Mouse (Mus musculus): ENCODE results near the gene Tssc4.

GRCm38 (mm10) chr7:143114773-143115172, 45.7 kb downstream of the Tssc4 start:
- no peak for TF ChIP-seq CTCF (IDR thresholded peaks at IDR 0.05; ENCODE audit: borderline replicate concordance, control insufficient read depth, extremely low read depth, insufficient read depth, low read length, poor library complexity)
- TF ChIP-seq POLR2A (IDR thresholded peaks at IDR 0.05; ENCODE audit: control insufficient read depth, extremely low read depth, insufficient read depth, low read length, poor library complexity): no peak
